ENCODE assay signal across 22 mouse cellular contexts in the genomic region with DNA sequence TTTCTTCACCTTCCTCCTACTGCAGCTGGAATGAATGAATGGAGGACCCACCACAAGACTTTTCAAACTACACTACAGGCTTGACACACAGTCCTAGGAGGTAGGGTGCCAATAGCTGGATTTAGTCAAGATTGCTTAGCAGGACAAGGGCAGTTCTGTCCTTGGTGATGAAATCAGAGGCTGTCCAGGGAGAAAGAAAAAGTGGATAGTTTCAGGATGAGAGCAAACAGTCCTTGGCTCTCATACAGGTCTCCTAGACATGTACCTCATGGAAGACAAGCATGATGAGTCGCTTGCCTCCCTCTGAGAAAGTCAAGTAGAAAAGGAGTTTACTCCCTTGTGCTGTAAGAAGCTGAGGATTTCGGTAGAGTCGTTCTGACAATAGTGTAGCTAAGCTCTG. TPM values are rescaled to one million over a fixed set of nuclear protein-coding genes. Genes with fewer than 3 reads are reported as not detected.
DNase-seq lines count a peak whose midpoint lies in the region; ATAC-seq lines count a peak whose summit lies in the region.
"Had no signal": no experiment of that assay in that cellular context is flagged by ENCODE, and none has a peak within 500 bp of the region (broad histone marks: within the 10 kb centered on the region; RNA-seq: fewer than 3 reads in every experiment).

No protein-coding gene starts in this region.

- H3K4me2 ChIP-seq in midbrain, embryonic 16.5 days (ENCODE audit: low read length) = no peak overlapping the region
- H3K4me2 ChIP-seq: embryonic facial prominence, embryonic 13.5 days; embryonic facial prominence, embryonic 15.5 days; forebrain, embryonic 12.5 days had no signal

- H3K36me3 ChIP-seq in midbrain, embryonic 16.5 days (ENCODE audit: control insufficient read depth, insufficient read depth, low read length) = no peaks in the 10 kb centered on the region
- H3K36me3 ChIP-seq: embryonic facial prominence, embryonic 13.5 days; embryonic facial prominence, embryonic 15.5 days; forebrain, embryonic 10.5 days; forebrain, embryonic 12.5 days had no signal

- 93% methylated on average over 3 of the region's 3 CpGs for whole genome bisulfite sequencing in midbrain, embryonic 16.5 days

- peak; percentile 20 to 71 for DNase-seq in adrenal gland, adult (ENCODE audit: inconsistent age in 2 of 2, low spot score in 1 of 2)
- no peak for DNase-seq in adrenal gland, postnatal 10 days
- peak; percentile 35 for DNase-seq in 3T3-L1 (ENCODE audit: low read depth, low spot score)
- peak; percentile 21 for DNase-seq in adipocyte (ENCODE audit: low spot score)
- DNase-seq: adrenal gland, postnatal 14 days; cerebellum, adult 11 months; cerebellum, adult 18-20 months; cerebellum, adult 8-10 months; cerebellum, adult 9-11 months; cerebellum, postnatal 14 days; cerebellum, postnatal 36 days; embryo, embryonic 11 days had no signal

- H3K27me3 ChIP-seq in midbrain, embryonic 16.5 days (ENCODE audit: control insufficient read depth, insufficient read depth, low read depth, low read length) = no peaks in the 10 kb centered on the region
- H3K27me3 ChIP-seq: embryonic facial prominence, embryonic 13.5 days; embryonic facial prominence, embryonic 15.5 days; forebrain, embryonic 12.5 days; Patski had no signal

- ATAC-seq in midbrain, embryonic 16.5 days = no peak
- ATAC-seq: activated CD4-positive, CD25-positive, alpha-beta regulatory T cell, adult 4 months; forebrain, embryonic 14.5 days; forebrain, embryonic 16.5 days; Patski had no signal

- H3K4me1 ChIP-seq in midbrain, embryonic 16.5 days (ENCODE audit: control insufficient read depth, insufficient read depth, low read length) = no peaks in the 10 kb centered on the region
- H3K4me1 ChIP-seq: embryonic facial prominence, embryonic 15.5 days; forebrain, embryonic 10.5 days; forebrain, embryonic 12.5 days had no signal

- no peak overlapping the region for H3K27ac ChIP-seq in midbrain, embryonic 16.5 days (ENCODE audit: low read length)
- H3K27ac ChIP-seq: embryonic facial prominence, embryonic 13.5 days; embryonic facial prominence, embryonic 15.5 days; forebrain, embryonic 10.5 days; forebrain, embryonic 12.5 days had no signal

- H3K9me3 ChIP-seq in midbrain, embryonic 16.5 days (replicated peaks; ENCODE audit: control insufficient read depth, low read length, poor library complexity, severe bottlenecking) = no peaks in the 10 kb centered on the region
- H3K9me3 ChIP-seq: embryonic facial prominence, embryonic 13.5 days; embryonic facial prominence, embryonic 15.5 days; forebrain, embryonic 10.5 days; forebrain, embryonic 12.5 days had no signal

- H3K4me3 ChIP-seq in midbrain, embryonic 16.5 days (ENCODE audit: low read depth, low read length) = no peak overlapping the region
- H3K4me3 ChIP-seq: embryonic facial prominence, embryonic 13.5 days; embryonic facial prominence, embryonic 15.5 days; erythroblast, embryonic 14.5 days; forebrain, embryonic 10.5 days; forebrain, embryonic 12.5 days had no signal

- H3K9ac ChIP-seq in midbrain, embryonic 16.5 days (ENCODE audit: low read depth, low read length) = no peak overlapping the region
- H3K9ac ChIP-seq: embryonic facial prominence, embryonic 13.5 days; embryonic facial prominence, embryonic 15.5 days; forebrain, embryonic 12.5 days had no signal

RNA-seq across cellular contexts. Expression of gene Nbeal1, which starts 16.7 kb away (rescaled TPM):
- total RNA-seq in adrenal gland, postnatal 10 days (2021) = 10 to 100 TPM; 31.4 to 46.7 TPM
- polyA plus RNA-seq in midbrain, embryonic 16.5 days (2015; fragmentation: Nextera tagmentation; extraction: Ambion mirVana) = 7.8 and 9.8 TPM in 2 replicates
